Mouse (Mus musculus): Measurements from ENCODE around the gene Arfip1.

Gene Arfip1

DNA sequence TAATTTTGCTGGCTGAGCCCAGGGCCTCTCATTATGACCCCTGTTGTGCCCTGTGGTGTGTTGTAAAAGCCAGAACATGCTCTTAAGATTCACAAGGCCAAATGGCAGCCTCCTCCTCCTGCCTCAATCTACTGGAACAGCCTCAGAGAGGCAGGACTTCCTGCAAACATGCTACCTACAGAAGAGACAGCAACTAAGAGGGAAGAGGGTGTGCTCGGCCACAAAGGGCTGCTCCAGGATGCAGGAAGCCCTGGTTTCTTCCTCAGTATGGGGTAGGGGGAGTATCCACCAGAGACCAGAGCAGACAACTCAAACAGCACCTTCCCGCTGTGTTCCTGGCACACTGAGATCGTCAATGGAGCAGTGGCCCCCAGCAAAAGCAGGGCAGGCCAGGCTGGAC, 121.9 kb downstream of the Arfip1 start:
- no peak for DNase-seq (ENCODE audit: low spot score in 2 of 2)

DNA sequence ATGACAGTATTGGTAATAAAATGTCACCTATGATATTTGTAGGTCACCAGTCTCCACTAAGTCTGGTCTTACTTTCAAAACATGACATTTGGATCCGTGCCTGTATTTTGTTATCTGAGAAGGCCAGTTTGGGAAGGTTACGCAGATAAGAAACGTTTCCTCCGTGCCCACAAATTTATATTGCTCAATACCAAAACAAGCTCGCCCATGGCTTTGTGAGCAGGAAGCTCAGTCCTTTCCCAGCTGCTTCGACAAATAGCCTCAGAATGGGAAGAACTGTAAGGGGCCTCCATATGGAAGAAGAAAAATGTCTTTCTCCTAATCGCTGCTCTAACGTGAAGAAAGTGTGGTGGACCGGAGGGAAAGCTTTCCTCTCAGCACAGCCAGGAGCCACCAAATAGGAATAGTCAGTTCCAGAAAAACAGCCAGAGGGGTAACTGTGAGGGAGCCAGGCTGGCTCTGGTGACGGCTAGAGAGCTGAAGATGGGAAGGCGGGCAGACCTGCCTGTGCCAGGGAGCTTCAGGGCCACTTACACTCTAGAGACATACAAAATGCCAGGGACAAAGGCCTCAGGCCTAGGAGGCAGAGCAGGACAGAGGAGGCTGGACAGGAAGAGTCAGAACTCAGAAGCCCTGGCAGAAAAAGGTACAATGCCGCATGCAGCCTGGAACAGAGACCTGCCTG, 126.5 kb downstream of the Arfip1 start:
- DNase-seq (ENCODE audit: low spot score in 2 of 2) = no peak

DNA sequence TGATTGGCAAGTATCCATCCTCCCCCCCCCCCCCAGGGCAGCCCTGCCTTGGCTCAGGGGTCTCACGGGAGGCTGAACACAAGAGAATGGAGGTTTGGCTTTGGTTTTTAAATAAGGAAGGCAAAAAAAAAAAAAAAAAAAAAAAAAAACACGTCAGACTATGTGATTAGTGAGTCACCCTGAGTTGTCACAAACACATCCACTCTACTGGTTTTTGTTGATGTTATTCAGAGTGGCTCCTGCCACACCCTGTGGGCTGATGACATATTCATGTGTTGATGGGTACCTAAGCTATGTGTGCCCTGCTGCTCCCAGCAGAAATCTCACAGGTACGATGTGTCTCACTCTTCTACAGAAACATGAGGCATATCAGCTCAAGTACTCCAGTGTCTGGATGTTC, 131.8 kb downstream of the Arfip1 start:
- DNase-seq (ENCODE audit: low spot score in 2 of 2) = no peak

DNA sequence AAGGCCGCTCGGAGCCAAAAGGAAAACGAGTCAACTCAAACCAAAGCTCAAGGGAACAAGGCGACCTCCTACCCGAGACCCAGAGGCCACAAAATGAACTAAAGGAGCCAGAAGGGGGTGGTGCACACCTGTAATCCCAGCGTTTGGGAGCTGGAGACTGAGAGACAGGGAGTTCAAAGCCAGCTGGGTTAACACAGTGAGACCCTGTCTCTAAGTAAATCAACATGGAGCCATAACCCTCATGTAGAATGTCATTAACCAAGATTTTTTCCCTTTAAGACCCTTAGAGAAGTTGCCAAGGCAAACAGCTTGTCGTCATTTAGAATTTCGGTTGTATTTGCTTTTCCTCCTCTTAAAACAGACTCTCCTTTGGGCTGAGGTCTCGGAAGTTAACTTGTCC, 133.4 kb downstream of the Arfip1 start:
- no peak for DNase-seq (ENCODE audit: low spot score in 2 of 2)

DNA sequence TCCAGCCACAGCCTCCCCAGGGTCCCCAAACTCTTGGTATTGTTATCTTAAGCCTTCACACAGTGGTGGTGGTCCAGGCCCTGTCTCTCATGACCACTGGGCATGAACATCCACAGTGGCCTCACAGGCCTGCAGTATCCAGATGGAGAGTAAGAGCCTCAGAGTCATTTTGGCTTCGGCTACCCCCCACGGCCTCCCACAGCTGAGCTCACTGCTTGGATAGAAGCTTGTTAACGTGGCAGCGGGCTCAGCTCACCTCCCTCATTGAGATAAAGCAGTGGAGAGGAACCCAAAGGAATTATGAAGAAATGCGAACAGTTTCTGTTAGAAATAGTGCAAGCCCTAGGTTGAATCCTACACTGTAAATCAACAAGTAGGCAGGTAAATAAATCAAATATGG, 134.6 kb downstream of the Arfip1 start:
- no peak for DNase-seq (ENCODE audit: low spot score in 2 of 2)
